Mouse (Mus musculus): ENCODE measurements around the gene Traf1.

DNA sequence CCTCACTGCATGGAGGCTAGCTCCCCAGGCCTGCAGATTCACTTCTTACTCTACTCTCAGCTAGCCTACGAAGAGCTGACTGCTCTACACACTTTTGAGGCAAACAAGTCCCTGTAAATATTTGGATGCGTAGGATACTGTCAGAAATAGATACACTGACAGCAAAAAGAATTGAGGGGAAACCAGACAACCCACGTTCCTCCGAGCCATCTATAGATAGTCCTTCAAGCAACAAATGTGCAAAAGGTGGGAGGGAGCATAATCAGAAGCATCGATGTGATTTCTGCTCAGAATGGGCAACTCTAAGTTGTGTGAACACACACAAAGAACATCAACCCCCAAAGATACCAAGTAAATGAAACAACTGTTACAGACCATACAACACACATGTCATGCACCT is 34.9 kb upstream of the Traf1 start:
- TF ChIP-seq CTCF (IDR thresholded peaks at IDR 0.05; ENCODE audit: borderline replicate concordance, extremely low read depth, insufficient read depth, insufficient read length) (no peak), POLR2A (IDR thresholded peaks at IDR 0.05; ENCODE audit: borderline replicate concordance, extremely low read depth, insufficient read depth, insufficient read length, poor library complexity, severe bottlenecking) (no peak)

All from brain, embryonic 14.5 days (tissue).